Mouse (Mus musculus): Measurements from ENCODE around the gene Psmc2.

DNA sequence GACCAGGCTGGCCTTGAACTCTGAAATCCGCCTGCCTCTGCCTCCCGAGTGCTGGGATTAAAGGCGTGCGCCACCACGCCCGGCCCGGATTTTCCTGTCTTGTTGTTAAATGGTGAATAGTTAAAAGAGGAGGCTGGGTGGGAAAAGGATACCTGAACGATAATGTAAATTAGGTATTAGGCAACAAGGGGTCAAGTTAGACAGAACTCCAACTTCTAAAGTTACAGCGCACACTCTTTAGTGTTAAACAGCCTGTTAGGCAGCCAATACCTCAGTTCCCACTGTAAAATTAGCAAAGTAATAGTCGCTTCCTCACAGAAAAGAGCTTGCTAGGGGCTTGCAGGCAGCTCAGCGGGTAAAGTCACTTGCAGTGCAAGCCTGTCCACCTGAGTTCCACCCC, 49.0 kb upstream of the Psmc2 start:
- TF ChIP-seq POLR2A (IDR thresholded peaks at IDR 0.05; ENCODE audit: borderline replicate concordance, low read depth, low read length) (no peak), CTCF (IDR thresholded peaks at IDR 0.05; ENCODE audit: low read depth, low read length) (no peak)

Measured in bone marrow macrophage, adult 2 months (primary cell).